Mouse (Mus musculus): ENCODE data around the gene Smarcd2. TPM values are rescaled to one million over a fixed set of nuclear protein-coding genes. Genes with fewer than 3 reads are reported as not detected.
"Not testable (repeated sequence)": the region's sequence is repeated elsewhere in the genome, so short reads cannot be mapped to it uniquely, and the experiment has no call there.

Smarcd2 gene
- polyA plus RNA-seq, 1 experiment from 2014 or later: 16.0 TPM

- Histone ChIP-seq H3K27ac (no peak overlapping the region), H3K36me3 (peaks cover 69% of the 10 kb centered on the region), H3K27me3 (no peaks in the 10 kb centered on the region), H3K9me3 (no peaks in the 10 kb centered on the region), H3K9ac (no peak overlapping the region), H3K4me3 (no peak overlapping the region), H3K4me1 (replicated peaks) (peaks cover 19% of the 10 kb centered on the region), H3K4me2 (no peak overlapping the region)
- no peak for ATAC-seq (ENCODE audit: low FRiP score)
- WGBS: 88% methylated on average over 14 of the region's 14 CpGs
These were observed 11.8 kb downstream of the Smarcd2 start for GRCm38 (mm10) chr11:106260826-106261450.

GRCm38 (mm10) chr11:106256775-106257174, 16.0 kb downstream of the Smarcd2 start:
- no peak overlapping the region for H3K27ac ChIP-seq
- WGBS: 68% methylated on average over 5 of the region's 5 CpGs
- no peaks in the 10 kb centered on the region for H3K27me3 ChIP-seq
- H3K4me2 ChIP-seq: peak overlapping the region; percentile 99
- no peaks in the 10 kb centered on the region for H3K9me3 ChIP-seq
- peaks cover 50% of the 10 kb centered on the region for H3K36me3 ChIP-seq
- peak overlapping the region; percentile 84 for H3K4me3 ChIP-seq
- ATAC-seq (ENCODE audit: low FRiP score): no peak
- H3K9ac ChIP-seq: peak overlapping the region; percentile 88
- H3K4me1 ChIP-seq (replicated peaks): peaks cover 29% of the 10 kb centered on the region

GRCm38 (mm10) chr11:106255685-106256451, 16.9 kb downstream of the Smarcd2 start, which contains the start of the genes Ftsj3 and Psmc5:
TSS of gene Ftsj3 (minus strand) at chr11:106256079.
TSS of gene Psmc5 (plus strand) at chr11:106256154.
- Histone ChIP-seq H3K4me1 (replicated peaks) (peaks cover 29% of the 10 kb centered on the region), H3K36me3 (peaks cover 50% of the 10 kb centered on the region), H3K4me2 (peak within 1 kb of the TSS; percentile 99), H3K4me3 (peak within 1 kb of the TSS; percentile 84), H3K9me3 (no peaks in the 10 kb centered on the region), H3K9ac (peak within 1 kb of the TSS; percentile 88), H3K27me3 (no peaks in the 10 kb centered on the region), H3K27ac (peak within 1 kb of the TSS; percentile 90)
- under 1% methylated on average over 42 of the region's 42 CpGs for WGBS
- ATAC-seq (ENCODE audit: low FRiP score): peak; percentile 97

GRCm38 (mm10) chr11:106255174-106255573, 17.6 kb downstream of the Smarcd2 start:
- Histone ChIP-seq H3K4me3 (peak overlapping the region; percentile 84), H3K9ac (peak overlapping the region; percentile 88), H3K36me3 (peaks cover 53% of the 10 kb centered on the region), H3K4me2 (peak overlapping the region; percentile 99), H3K27me3 (no peaks in the 10 kb centered on the region), H3K9me3 (no peaks in the 10 kb centered on the region), H3K27ac (no peak overlapping the region), H3K4me1 (replicated peaks) (peaks cover 29% of the 10 kb centered on the region)
- 4% methylated on average over 22 of the region's 22 CpGs for WGBS
- peak; percentile 1; the same call in 1 of the 2 replicates for ATAC-seq (ENCODE audit: low FRiP score)

- peak overlapping the region; percentile 84 for H3K4me3 ChIP-seq
- peak overlapping the region; percentile 99 for H3K4me2 ChIP-seq
- H3K9ac ChIP-seq: peak overlapping the region; percentile 88
- no peak for ATAC-seq (ENCODE audit: low FRiP score)
- H3K27me3 ChIP-seq: no peaks in the 10 kb centered on the region
- no peak overlapping the region for H3K27ac ChIP-seq
- H3K9me3 ChIP-seq: no peaks in the 10 kb centered on the region
- WGBS: 24% methylated on average over 2 of the region's 2 CpGs
- peaks cover 29% of the 10 kb centered on the region for H3K4me1 ChIP-seq (replicated peaks)
- H3K36me3 ChIP-seq: peaks cover 57% of the 10 kb centered on the region
These were observed 18.0 kb downstream of the Smarcd2 start for GRCm38 (mm10) chr11:106254767-106255166.

GRCm38 (mm10) chr11:106249326-106249725, 23.4 kb downstream of the Smarcd2 start:
- Histone ChIP-seq H3K27ac (no peak overlapping the region), H3K4me3 (no peak overlapping the region), H3K4me1 (replicated peaks) (no peaks in the 10 kb centered on the region), H3K36me3 (peaks cover 97% of the 10 kb centered on the region), H3K9ac (no peak overlapping the region), H3K4me2 (no peak overlapping the region), H3K27me3 (no peaks in the 10 kb centered on the region), H3K9me3 (no peaks in the 10 kb centered on the region)
- whole genome bisulfite sequencing: 90% methylated on average over 7 of the region's 7 CpGs
- ATAC-seq (ENCODE audit: low FRiP score): no peak

- WGBS: 96% methylated on average over 1 of the region's 1 CpGs
These were observed 25.9 kb downstream of the Smarcd2 start for GRCm38 (mm10) chr11:106246834-106247233.

GRCm38 (mm10) chr11:106233978-106234377, 38.8 kb downstream of the Smarcd2 start:
- not testable (repeated sequence) for H3K9ac ChIP-seq; H3K27ac ChIP-seq; H3K4me1 ChIP-seq (replicated peaks); H3K9me3 ChIP-seq; H3K4me2 ChIP-seq; ATAC-seq (ENCODE audit: low FRiP score); H3K4me3 ChIP-seq; H3K27me3 ChIP-seq
- H3K36me3 ChIP-seq: peaks cover 71% of the 10 kb centered on the region
- WGBS: 81% methylated on average over 8 of the region's 8 CpGs

More at GRCm38 (mm10) chr11:106246834-106247233, 25.9 kb downstream of the Smarcd2 start:
- Histone ChIP-seq H3K9me3 (no peaks in the 10 kb centered on the region), H3K9ac (no peak overlapping the region), H3K4me2 (no peak overlapping the region), H3K4me3 (no peak overlapping the region), H3K27me3 (no peaks in the 10 kb centered on the region), H3K27ac (no peak overlapping the region), H3K4me1 (replicated peaks) (no peaks in the 10 kb centered on the region), H3K36me3 (peaks cover 99% of the 10 kb centered on the region)
- ATAC-seq (ENCODE audit: low FRiP score): no peak

GRCm38 (mm10) chr11:106220603-106221002, 52.2 kb downstream of the Smarcd2 start:
- no peaks in the 10 kb centered on the region for H3K27me3 ChIP-seq
- H3K4me1 ChIP-seq (replicated peaks): peaks cover 37% of the 10 kb centered on the region
- peaks cover 19% of the 10 kb centered on the region for H3K36me3 ChIP-seq
- WGBS: 94% methylated on average over 3 of the region's 3 CpGs
- no peak overlapping the region for H3K4me2 ChIP-seq
- H3K4me3 ChIP-seq: no peak overlapping the region
- no peak overlapping the region for H3K27ac ChIP-seq
- no peak for ATAC-seq (ENCODE audit: low FRiP score)
- no peak overlapping the region for H3K9ac ChIP-seq
- no peaks in the 10 kb centered on the region for H3K9me3 ChIP-seq

GRCm38 (mm10) chr11:106216730-106217490, 55.9 kb downstream of the Smarcd2 start, which contains the start of gene Ddx42:
TSS of gene Ddx42 (plus strand) at chr11:106216926.
- WGBS: under 1% methylated on average over 69 of the region's 70 CpGs
- Histone ChIP-seq H3K27me3 (no peaks in the 10 kb centered on the region), H3K9me3 (no peaks in the 10 kb centered on the region), H3K9ac (peak within 1 kb of the TSS; percentile 97), H3K4me1 (replicated peaks) (peaks cover 47% of the 10 kb centered on the region), H3K4me3 (peak within 1 kb of the TSS; percentile 96), H3K36me3 (peaks cover 13% of the 10 kb centered on the region), H3K4me2 (peak within 1 kb of the TSS; percentile 72), H3K27ac (peak within 1 kb of the TSS; percentile 94)
- peak; percentile 97 for ATAC-seq (ENCODE audit: low FRiP score)

- peak; percentile 99 for ATAC-seq (ENCODE audit: low FRiP score)
- WGBS: under 1% methylated on average over 46 of the region's 46 CpGs
- peaks cover 46% of the 10 kb centered on the region for H3K4me1 ChIP-seq (replicated peaks)
These were observed 56.6 kb downstream of the Smarcd2 start, which contains the start of gene Ccdc47 for GRCm38 (mm10) chr11:106215927-106216729. TSS of gene Ccdc47 (minus strand) at chr11:106216344.

More at GRCm38 (mm10) chr11:106215927-106216729, 56.6 kb downstream of the Smarcd2 start, which contains the start of gene Ccdc47:
- Histone ChIP-seq H3K4me2 (peak within 1 kb of the TSS; percentile 72), H3K9ac (peak within 1 kb of the TSS; percentile 97), H3K27ac (peak within 1 kb of the TSS; percentile 94), H3K36me3 (peaks cover 20% of the 10 kb centered on the region), H3K4me3 (peak within 1 kb of the TSS; percentile 96), H3K9me3 (no peaks in the 10 kb centered on the region), H3K27me3 (no peaks in the 10 kb centered on the region)
